Mouse (Mus musculus) embryonic facial prominence, embryonic 15.5 days (tissue): ENCODE measurements around the gene Cuedc1. TPM values are rescaled to one million over a fixed set of nuclear protein-coding genes. Genes with fewer than 3 reads are reported as not detected.

ENCODE experiments used
- ATAC-seq: fragments of 200-750 bp; cut with Nextera tagmentation; 2 replicates; pipeline ENCODE4 v1.8.0; 2017; ENCODE audit warnings: low read depth, moderate TSS enrichment; ENCODE audit not compliant: insufficient number of reproducible peaks, low FRiP score, low TSS enrichment
- H3K27ac ChIP-seq: fragments of 300-500 bp; sonication (generic); replicated peaks from 2 replicates; pipeline ENCODE4 v1.5.1; 2015; ENCODE audit warnings: mild to moderate bottlenecking, inconsistent platforms
- H3K27me3 ChIP-seq: fragments of 300-500 bp; sonication (generic); 2 replicates; pipeline ENCODE4 v1.6.1; 2015; ENCODE audit warnings: inconsistent platforms
- H3K36me3 ChIP-seq: fragments of 300-500 bp; sonication (generic); 2 replicates; pipeline ENCODE4 v1.6.1; 2015; ENCODE audit warnings: mild to moderate bottlenecking, inconsistent platforms
- H3K4me1 ChIP-seq: fragments of 300-500 bp; sonication (generic); 2 replicates; pipeline ENCODE4 v1.6.1; 2015; ENCODE audit warnings: inconsistent platforms
- H3K4me2 ChIP-seq: fragments of 300-500 bp; sonication (generic); replicated peaks from 2 replicates; pipeline ENCODE4 v1.6.1; 2015; ENCODE audit warnings: mild to moderate bottlenecking, inconsistent platforms
- H3K4me3 ChIP-seq: fragments of 300-500 bp; sonication (generic); replicated peaks from 2 replicates; pipeline ENCODE4 v1.5.1; 2015; ENCODE audit warnings: mild to moderate bottlenecking, inconsistent platforms
- H3K9ac ChIP-seq: fragments of 300-500 bp; sonication (generic); 2 replicates; pipeline ENCODE4 v1.6.1; 2015; ENCODE audit warnings: inconsistent platforms
- H3K9me3 ChIP-seq: fragments of 300-500 bp; sonication (generic); replicated peaks from 2 replicates; pipeline ENCODE4 v1.6.1; 2016; ENCODE audit warnings: inconsistent platforms
- WGBS: fragments of 180-500 bp; shearing (Covaris S2); methylation state at CpG from one replicate; pipeline ENCODE4 v1.1.7; 2015; 5-methylcytosine and 5-hydroxymethylcytosine counted together
- polyA plus RNA-seq: library from polyadenylated mRNA; unstranded; fragments of >200 nt; fragmentation: Nextera tagmentation; extraction: Ambion mirVana; gene quantifications from 2 replicates; pipeline ENCODE4 v1.2.1, GENCODE M21; 2015

Cuedc1 gene
- polyA plus RNA-seq, 1 experiment from 2014 or later = 38.7 TPM

DNA sequence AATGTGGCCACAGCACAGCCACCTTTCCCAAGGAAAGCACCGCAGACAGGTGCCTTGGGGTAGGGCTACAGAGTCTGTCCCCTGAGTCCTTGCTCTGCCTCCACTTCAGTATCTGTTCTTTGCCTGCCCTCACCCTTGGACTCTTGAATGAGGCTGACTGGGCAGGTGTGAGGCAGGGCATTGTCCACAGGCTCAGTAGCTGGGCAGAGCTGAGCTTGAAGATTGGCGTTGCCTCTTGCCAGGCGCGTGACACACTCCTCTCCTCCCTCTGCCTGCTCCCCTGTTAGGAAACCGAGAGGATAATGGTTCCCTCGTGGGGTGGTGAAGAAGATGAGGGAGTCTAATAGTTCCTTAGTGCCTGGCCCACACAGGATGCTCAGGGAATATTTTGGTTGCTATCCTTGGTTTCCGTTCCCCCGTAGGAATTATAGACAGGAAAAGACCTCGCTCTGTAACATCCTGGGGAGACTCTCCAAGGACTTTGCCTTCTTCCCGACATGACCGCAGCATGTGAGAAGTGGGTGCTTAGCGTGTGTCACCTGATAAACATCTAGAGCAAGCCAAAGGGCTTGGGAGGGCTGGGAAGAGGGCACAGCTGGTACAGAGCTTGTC lies 40.1 kb downstream of the Cuedc1 start:
- no peaks in the 10 kb centered on the region for H3K36me3 ChIP-seq
- no peak for ATAC-seq
- no peak overlapping the region for H3K4me3 ChIP-seq
- H3K27ac ChIP-seq = no peak overlapping the region
- no peaks in the 10 kb centered on the region for H3K27me3 ChIP-seq
- H3K9me3 ChIP-seq = no peaks in the 10 kb centered on the region
- peaks cover 39% of the 10 kb centered on the region for H3K4me1 ChIP-seq
- no peak overlapping the region for H3K9ac ChIP-seq
- H3K4me2 ChIP-seq = no peak overlapping the region
- WGBS = 72% methylated on average over 12 of the region's 12 CpGs

DNA sequence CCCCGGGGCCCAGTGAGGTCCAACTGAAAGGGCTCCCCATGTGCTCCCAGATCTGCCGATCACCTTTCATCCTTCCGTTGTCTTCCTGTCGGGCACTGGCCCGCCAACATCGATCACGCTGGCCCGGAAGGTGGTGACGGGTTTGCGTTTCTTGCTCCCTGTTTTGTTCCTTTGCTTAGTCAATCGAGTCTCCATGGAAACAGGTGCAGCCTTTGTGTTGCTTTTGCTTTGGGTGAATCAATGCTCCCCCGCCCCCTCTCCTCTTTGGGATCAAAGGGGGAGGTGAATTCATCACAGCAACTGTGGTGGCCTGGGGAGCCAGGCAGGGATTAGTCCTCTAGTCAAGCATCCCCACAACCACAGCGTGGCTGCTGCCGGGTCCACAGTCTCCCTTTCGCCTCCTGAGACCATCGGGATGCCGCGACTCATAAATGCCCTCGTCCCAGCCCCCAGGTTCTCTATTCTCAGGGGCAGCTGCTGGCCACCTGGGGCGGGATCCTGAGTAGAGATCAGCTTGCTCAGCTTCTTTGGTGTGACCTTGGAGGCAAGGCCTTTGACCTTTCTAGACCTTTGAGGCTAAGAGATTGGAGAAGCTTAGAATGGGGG lies 41.5 kb downstream of the Cuedc1 start:
- 0 out of 2 replicates have a peak overlapping the region, but pooled peaks have one; percentile 17 for H3K27ac ChIP-seq
- H3K4me1 ChIP-seq = peaks cover 42% of the 10 kb centered on the region
- no peak overlapping the region for H3K9ac ChIP-seq
- no peak overlapping the region for H3K4me3 ChIP-seq
- H3K4me2 ChIP-seq = peak overlapping the region; percentile 31; the same call in 1 of the 2 replicates
- WGBS = 21% methylated on average over 20 of the region's 20 CpGs
- H3K36me3 ChIP-seq = no peaks in the 10 kb centered on the region
- no peaks in the 10 kb centered on the region for H3K9me3 ChIP-seq
- no peaks in the 10 kb centered on the region for H3K27me3 ChIP-seq
- ATAC-seq = no peak

DNA sequence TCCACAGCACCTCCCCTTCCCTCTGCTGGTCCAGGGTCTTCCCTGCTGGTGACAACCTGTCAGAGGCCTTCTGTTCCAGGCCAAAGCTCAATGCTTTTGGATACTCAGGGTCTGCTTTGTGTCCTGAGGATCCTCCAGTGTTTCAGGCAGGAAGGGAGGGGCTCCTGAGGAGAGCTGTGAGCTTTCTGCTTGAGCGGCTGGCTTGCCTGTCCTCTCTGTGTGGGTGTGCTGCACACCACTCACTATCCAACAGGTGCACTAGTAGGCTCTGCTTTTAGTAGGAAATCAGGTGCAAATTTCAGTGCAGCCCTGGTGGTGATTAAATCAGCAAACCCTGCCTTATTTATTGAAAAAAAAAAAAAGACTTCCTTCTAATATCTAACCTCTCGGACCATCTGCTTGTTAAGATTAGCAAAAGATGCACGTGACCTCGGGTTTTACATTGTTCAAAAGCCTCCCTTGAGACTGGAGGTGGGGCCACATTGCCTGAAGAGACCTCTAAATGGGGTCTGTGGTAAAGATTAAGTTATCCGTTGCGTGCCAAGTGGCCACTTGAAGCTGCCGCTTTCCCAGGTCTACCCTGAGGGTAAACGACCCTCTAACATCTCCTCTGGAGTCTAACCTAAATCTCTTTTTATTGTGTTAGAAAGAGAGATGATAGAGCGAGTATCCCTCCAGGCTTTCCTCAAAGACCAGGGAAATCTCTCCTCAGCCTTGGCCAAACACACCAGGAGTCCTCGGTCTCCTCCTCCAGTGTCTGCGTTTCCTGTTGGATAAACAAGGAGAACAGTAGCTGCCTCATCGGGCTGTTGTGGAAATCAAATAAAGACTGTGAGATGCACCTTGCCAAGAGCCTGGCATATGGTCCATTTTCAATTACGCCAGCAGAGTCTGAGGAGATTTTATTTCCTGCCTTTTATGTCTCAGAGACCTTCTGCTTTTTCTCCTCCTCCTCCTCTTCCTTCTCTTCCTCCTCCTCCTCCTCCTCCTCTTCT lies 42.5 kb downstream of the Cuedc1 start:
- peaks cover 42% of the 10 kb centered on the region for H3K4me1 ChIP-seq
- ATAC-seq = no peak

DNA sequence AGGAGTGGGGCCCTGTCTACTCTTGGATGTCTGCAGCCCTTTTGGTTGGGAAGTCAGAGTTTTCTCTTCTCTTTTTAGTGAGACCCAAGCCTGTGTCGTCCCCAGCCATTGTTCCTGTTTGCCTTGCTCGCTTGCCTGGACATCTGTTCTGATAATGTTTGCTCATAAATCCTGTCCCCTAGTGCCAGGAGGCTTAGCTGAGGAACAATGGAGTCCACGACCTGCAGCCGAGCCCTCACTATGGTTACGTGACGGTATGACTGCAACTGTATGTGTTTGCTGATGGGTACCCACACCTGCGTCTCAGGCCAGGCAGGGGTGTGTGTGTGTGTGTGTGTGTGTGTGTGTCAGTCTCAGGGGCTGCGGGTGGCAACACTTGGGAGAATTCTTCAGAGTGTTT lies 44.5 kb downstream of the Cuedc1 start:
- no peak overlapping the region for H3K4me2 ChIP-seq
- no peak overlapping the region for H3K9ac ChIP-seq
- 65% methylated on average over 8 of the region's 8 CpGs for WGBS
- H3K36me3 ChIP-seq = no peaks in the 10 kb centered on the region
- H3K9me3 ChIP-seq = no peaks in the 10 kb centered on the region
- ATAC-seq = no peak
- H3K4me3 ChIP-seq = no peak overlapping the region
- H3K27me3 ChIP-seq = no peaks in the 10 kb centered on the region
- H3K27ac ChIP-seq = peak overlapping the region; percentile 34; the same call in 1 of the 2 replicates
- H3K4me1 ChIP-seq = peaks cover 49% of the 10 kb centered on the region

More for the DNA sequence above, 42.5 kb downstream of the Cuedc1 start:
- no peak overlapping the region for H3K4me3 ChIP-seq
- 45% methylated on average over 13 of the region's 13 CpGs for WGBS
- H3K4me2 ChIP-seq = no peak overlapping the region
- no peak overlapping the region for H3K9ac ChIP-seq
- H3K36me3 ChIP-seq = no peaks in the 10 kb centered on the region
- no peak overlapping the region for H3K27ac ChIP-seq
- H3K27me3 ChIP-seq = no peaks in the 10 kb centered on the region
- H3K9me3 ChIP-seq = no peaks in the 10 kb centered on the region

DNA sequence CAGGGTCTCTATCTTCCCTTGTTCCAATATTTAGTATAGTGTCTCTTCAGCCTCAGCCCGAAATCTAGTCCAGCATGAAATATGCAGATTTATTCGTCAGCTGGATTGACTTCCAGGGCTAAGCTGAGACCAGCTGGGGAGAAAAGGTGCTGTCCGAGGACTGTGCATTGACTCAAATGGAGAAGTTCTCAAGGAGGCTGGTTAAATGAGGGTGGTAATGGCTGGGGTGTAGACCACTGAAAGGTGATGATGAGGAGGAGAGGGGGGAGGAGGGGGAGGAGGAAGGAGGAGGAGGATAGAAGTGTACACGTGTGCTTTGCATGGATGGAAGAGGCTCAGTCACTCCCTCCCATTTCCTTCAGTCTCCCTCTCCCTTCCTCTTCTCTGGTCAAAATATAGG lies 46.2 kb downstream of the Cuedc1 start:
- 58% methylated on average over 4 of the region's 4 CpGs for WGBS
- no peaks in the 10 kb centered on the region for H3K9me3 ChIP-seq
- no peak overlapping the region for H3K4me2 ChIP-seq
- H3K4me1 ChIP-seq = peaks cover 53% of the 10 kb centered on the region
- H3K27ac ChIP-seq = no peak overlapping the region
- no peak for ATAC-seq
- H3K9ac ChIP-seq = no peak overlapping the region
- H3K36me3 ChIP-seq = no peaks in the 10 kb centered on the region
- no peak overlapping the region for H3K4me3 ChIP-seq
- H3K27me3 ChIP-seq = no peaks in the 10 kb centered on the region

DNA sequence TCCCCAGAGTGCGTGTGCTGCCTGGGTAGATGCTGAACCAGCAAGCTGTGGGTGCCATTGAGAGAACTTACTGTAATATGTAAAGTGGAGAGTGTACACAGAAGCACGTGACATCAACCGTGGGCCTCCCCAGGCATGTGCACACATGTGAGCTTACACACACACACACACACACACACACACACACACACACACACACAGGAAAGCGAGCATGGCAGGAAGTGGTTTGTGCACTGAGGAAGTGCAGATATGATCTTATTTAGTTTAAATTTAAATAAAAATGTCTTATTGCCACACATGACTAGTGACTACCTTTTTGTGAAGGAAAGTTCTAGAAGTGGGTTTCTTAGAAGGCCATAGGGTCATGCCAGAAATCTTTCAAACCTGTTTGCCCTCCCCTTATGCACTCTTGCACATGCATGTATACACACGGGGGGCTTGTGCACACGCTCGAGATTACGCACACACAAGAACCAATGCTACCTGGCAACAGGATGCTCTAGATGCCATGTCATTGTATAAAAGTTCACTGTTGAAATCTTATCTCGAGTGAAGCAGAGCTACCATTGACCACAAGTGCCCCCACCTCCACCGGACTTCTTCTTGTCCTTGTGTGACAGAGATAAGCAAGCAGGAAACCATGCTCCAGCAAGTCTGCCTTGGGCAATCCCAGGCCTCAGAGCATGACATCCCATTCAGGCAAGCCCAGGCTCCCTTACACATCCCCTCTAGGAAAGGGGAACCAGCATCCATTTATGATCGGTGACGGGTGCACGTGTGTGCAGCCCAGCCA lies 47.6 kb downstream of the Cuedc1 start:
- no peak for ATAC-seq
- H3K36me3 ChIP-seq = no peaks in the 10 kb centered on the region
- H3K4me2 ChIP-seq = no peak overlapping the region
- no peaks in the 10 kb centered on the region for H3K27me3 ChIP-seq
- H3K4me1 ChIP-seq = peaks cover 44% of the 10 kb centered on the region
- H3K27ac ChIP-seq = no peak overlapping the region
- no peaks in the 10 kb centered on the region for H3K9me3 ChIP-seq
- 76% methylated on average over 13 of the region's 13 CpGs for WGBS
- H3K9ac ChIP-seq = no peak overlapping the region
- H3K4me3 ChIP-seq = no peak overlapping the region

DNA sequence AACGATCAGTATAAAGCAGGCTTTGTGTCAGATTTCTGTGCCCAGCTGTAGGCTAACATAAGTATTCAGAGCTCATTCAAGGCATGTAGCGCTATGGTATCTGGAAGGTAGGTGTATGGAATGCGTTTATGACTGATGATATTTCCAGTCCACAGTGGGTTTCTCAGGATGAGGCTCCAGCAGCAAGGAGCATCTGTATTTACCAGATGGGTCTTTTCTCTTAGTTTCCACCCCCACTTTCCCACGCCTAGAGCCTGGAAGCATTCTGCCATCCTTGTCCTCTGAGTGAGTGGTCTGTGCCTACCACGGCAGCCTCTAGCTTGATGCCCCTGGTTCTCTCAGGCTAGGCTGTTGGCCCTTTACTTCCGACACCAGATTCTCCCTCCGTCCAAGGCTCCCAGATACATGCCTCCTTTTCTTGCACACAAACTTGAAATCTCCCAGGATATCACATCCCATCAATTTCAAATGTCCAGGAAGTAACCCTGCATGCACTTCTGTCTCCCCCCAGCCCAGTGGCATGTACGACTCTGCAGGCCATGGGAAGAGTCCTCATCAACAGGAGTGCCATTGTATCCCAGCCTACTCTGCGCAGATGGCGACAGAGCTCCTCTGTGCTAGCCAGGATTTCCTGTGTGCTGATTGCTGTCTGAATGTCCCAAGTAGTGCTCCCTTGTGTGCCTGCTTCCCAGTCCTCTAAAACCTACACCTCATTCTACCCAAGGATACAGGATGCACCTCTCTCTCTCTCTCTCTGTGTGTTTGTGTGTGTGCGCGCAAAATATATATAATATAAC lies 48.6 kb downstream of the Cuedc1 start:
- no peaks in the 10 kb centered on the region for H3K36me3 ChIP-seq
- 68% methylated on average over 12 of the region's 12 CpGs for WGBS
- H3K27me3 ChIP-seq = no peaks in the 10 kb centered on the region
- no peak overlapping the region for H3K9ac ChIP-seq
- no peak overlapping the region for H3K4me3 ChIP-seq
- ATAC-seq = no peak
- peaks cover 45% of the 10 kb centered on the region for H3K4me1 ChIP-seq
- no peak overlapping the region for H3K27ac ChIP-seq
- H3K4me2 ChIP-seq = no peak overlapping the region
- H3K9me3 ChIP-seq = no peaks in the 10 kb centered on the region

DNA sequence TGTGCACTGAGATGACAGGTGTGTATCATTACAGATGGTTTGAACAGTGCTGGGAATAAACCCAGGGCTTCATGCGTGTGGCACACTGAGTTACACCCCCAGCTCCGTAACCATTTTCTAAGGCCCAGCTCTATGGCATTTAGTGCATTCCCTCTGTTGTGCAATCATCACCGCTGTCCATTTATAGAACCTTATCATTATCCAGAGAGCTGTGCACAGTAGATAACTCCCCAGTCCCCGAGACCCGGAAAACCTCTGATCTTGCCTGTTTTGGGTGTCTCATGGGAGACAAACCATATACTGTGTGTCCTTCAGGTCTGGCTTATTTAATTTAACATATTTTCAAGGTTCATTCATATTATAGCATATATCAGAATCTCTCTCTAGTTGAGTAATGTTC lies 49.5 kb downstream of the Cuedc1 start:
- Histone ChIP-seq H3K4me1 (peaks cover 45% of the 10 kb centered on the region), H3K27me3 (no peaks in the 10 kb centered on the region), H3K36me3 (no peaks in the 10 kb centered on the region), H3K4me3 (no peak overlapping the region), H3K4me2 (no peak overlapping the region), H3K27ac (no peak overlapping the region), H3K9ac (no peak overlapping the region), H3K9me3 (no peaks in the 10 kb centered on the region)
- no peak for ATAC-seq
- 93% methylated on average over 5 of the region's 5 CpGs for WGBS

DNA sequence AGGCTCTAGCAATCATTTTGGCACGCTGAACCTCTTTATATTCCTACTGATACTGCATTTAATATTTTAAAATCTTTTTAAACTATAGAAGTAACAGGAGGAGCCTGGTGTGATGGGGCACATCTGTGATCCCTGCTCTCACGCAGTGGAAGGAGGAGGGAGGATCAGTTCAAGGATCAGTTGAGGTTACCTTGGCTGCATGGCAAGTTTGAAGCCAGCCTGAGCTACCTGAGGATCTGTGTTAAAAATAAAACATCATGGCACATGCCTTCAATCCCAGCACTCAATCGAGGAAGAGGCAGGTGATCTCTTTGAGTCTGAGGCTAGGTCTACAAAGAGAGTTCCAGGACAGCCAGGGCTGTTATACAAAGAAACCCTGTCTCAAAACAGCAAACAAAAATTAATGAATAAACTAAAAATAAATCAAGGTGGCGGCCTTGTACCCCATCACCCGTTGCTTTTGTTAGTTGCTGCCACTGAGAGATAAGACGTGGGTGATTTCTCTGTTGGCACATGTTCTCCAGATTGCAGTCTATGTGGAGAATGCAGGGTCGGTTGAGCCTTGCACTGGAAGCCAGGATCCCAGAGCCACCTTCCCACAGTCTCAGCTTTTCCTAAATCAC lies 50.3 kb downstream of the Cuedc1 start:
- Histone ChIP-seq H3K4me2 (no peak overlapping the region; the same call in 1 of the 2 replicates), H3K4me3 (no peak overlapping the region), H3K27ac (peak overlapping the region; percentile 80), H3K4me1 (peaks cover 43% of the 10 kb centered on the region), H3K9me3 (no peaks in the 10 kb centered on the region), H3K36me3 (no peaks in the 10 kb centered on the region), H3K9ac (no peak overlapping the region), H3K27me3 (no peaks in the 10 kb centered on the region)
- WGBS = 43% methylated on average over 7 of the region's 7 CpGs
- ATAC-seq = no peak
